Mouse (Mus musculus) kidney, postnatal 0 days (tissue): ENCODE data around the gene Clstn3. TPM values are rescaled to one million over a fixed set of nuclear protein-coding genes. Genes with fewer than 3 reads are reported as not detected.

ENCODE experiments used
- ATAC-seq: fragments of 200-750 bp; cut with Nextera tagmentation; replicated peaks from 2 replicates; pipeline ENCODE4 v1.8.0; 2017; ENCODE audit warnings: low read depth, moderate number of reproducible peaks, moderate TSS enrichment, moderate library complexity; ENCODE audit not compliant: low FRiP score
- DNase-seq: peaks from one replicate; pipeline ENCODE4 v3.0.0-alpha.2; 2016; ENCODE audit warnings: low spot score
- H3K27ac ChIP-seq: fragments of 300-500 bp; sonication (generic); 2 replicates; pipeline ENCODE4 v1.5.1; 2014; ENCODE audit warnings: mild to moderate bottlenecking
- H3K27me3 ChIP-seq: fragments of 300-500 bp; sonication (generic); 2 replicates; pipeline ENCODE4 v1.6.1; 2014; ENCODE audit warnings: low read length, mixed read lengths; ENCODE audit not compliant: insufficient read depth
- H3K36me3 ChIP-seq: fragments of 300-500 bp; sonication (generic); 2 replicates; pipeline ENCODE4 v1.6.1; 2014; ENCODE audit warnings: low read length, mixed read lengths; ENCODE audit not compliant: insufficient read depth
- H3K4me1 ChIP-seq: fragments of 300-500 bp; sonication (generic); replicated peaks from 2 replicates; pipeline ENCODE4 v1.6.1; 2014; ENCODE audit warnings: antibody characterized with exemption, low read length, mixed read lengths; ENCODE audit not compliant: insufficient read depth
- H3K4me2 ChIP-seq: fragments of 300-500 bp; sonication (generic); 2 replicates; pipeline ENCODE4 v1.6.1; 2014; ENCODE audit warnings: mild to moderate bottlenecking, low read length, moderate library complexity, mixed read lengths
- H3K4me3 ChIP-seq: fragments of 300-500 bp; sonication (generic); replicated peaks from 2 replicates; pipeline ENCODE4 v1.5.1; 2014; ENCODE audit warnings: low read depth, low read length
- H3K9ac ChIP-seq: fragments of 300-500 bp; sonication (generic); 2 replicates; pipeline ENCODE4 v1.6.1; 2014; ENCODE audit warnings: low read depth, low read length
- H3K9me3 ChIP-seq: fragments of 300-500 bp; sonication (generic); replicated peaks from 2 replicates; pipeline ENCODE4 v1.6.1; 2016; ENCODE audit warnings: low read length, inconsistent platforms, mixed read lengths
- CTCF ChIP-seq: IDR thresholded peaks from 2 replicates; pipeline ENCODE4 v1.5.1; 2016; ENCODE audit warnings: antibody characterized with exemption, low read depth, mild to moderate bottlenecking, moderate library complexity
- WGBS: fragments of 180-500 bp; shearing (Covaris S2); extraction: QIAGEN DNeasy Blood & Tissue Kit; methylation state at CpG from one replicate; pipeline ENCODE4 v1.1.7; 2014; 5-methylcytosine and 5-hydroxymethylcytosine counted together
- polyA plus RNA-seq: library from polyadenylated mRNA; unstranded; fragments of >200 nt; fragmentation: Nextera tagmentation; extraction: Ambion mirVana; gene quantifications from 2 replicates; pipeline ENCODE4 v1.2.1, GENCODE M21; 2015

The Clstn3 gene
- polyA plus RNA-seq, 1 experiment from 2014 or later: 2.5 TPM

DNA sequence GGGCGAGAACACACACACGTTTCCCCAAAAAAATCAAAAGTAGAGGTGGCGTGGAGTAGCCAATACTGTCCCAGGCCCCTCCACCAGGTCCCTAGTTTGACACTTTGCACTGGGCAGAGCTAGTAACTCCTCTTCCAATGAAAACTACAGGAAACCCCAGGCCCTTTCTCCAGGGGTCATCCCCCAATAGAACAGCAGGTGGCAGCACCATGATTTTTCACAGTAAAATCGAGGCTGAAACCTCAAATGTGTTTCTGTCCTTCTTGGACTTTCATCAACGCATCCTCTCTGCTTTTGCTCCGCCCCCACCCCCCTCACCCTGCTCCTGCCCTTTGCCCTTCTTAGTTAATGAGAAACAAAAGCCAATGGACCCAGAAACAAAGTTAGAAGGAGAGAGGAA lies 17.0 kb upstream of the Clstn3 start:
- H3K4me2 ChIP-seq: no peak overlapping the region

DNA sequence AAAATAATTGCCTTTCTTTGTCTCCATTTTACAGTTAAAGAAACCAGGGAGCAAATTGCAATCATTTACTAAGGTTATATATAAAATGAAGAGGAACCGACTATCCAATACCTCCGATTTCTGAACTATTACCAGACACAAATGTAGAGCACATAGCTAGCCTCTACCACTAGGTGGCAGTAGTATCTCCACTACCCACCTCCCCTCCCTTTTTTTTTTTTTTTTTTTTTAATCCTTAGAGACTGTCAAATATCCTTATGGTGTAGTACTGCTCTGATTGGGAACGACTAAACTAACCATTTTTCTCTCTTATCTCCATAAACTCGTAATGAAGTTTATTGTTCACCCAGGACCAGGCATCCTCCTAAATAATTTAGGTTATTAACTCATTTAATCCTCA lies 15.7 kb upstream of the Clstn3 start:
- no peak overlapping the region for H3K27ac ChIP-seq
- no peak overlapping the region for H3K9ac ChIP-seq
- DNase-seq (peak; percentile 82), ATAC-seq (no peak)
- no peak overlapping the region for H3K4me2 ChIP-seq
- no peaks in the 10 kb centered on the region for H3K9me3 ChIP-seq
- peak; percentile 77 for TF ChIP-seq CTCF
- no peaks in the 10 kb centered on the region for H3K36me3 ChIP-seq
- no peaks in the 10 kb centered on the region for H3K27me3 ChIP-seq
- H3K4me3 ChIP-seq: no peak overlapping the region
- 55% methylated on average over 4 of the region's 4 CpGs for WGBS
- 0 out of 2 replicates have a peak, but pooled peaks cover 4% of the 10 kb centered on the region for H3K4me1 ChIP-seq

More for the DNA sequence above, 17.0 kb upstream of the Clstn3 start:
- H3K36me3 ChIP-seq: no peaks in the 10 kb centered on the region
- peak; percentile 67 for ATAC-seq
- H3K9me3 ChIP-seq: no peaks in the 10 kb centered on the region
- 26% methylated on average over 6 of the region's 6 CpGs for WGBS
- peak; percentile 81 for TF ChIP-seq CTCF
- peak; percentile 73 for DNase-seq
- H3K27me3 ChIP-seq: no peaks in the 10 kb centered on the region
- H3K27ac ChIP-seq: no peak overlapping the region
- H3K9ac ChIP-seq: no peak overlapping the region
- 0 out of 2 replicates have a peak, but pooled peaks cover 6% of the 10 kb centered on the region for H3K4me1 ChIP-seq
- H3K4me3 ChIP-seq: no peak overlapping the region

DNA sequence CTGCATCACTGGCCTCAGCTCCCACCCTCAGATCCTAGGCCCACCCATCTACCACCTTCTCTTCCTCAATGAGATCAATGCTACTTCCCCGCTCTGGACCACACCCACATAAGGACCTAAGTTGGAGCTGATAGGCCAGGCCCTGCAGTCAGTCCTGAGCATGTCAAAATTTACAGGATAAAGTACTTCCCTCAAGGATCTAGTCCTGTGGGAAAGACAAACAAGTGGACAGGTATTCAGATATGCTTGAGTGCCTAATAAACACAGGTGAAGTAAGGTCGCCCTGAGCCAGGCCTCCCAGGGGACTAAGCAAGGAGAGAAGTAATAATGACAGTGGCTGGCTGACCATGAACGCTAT lies 15.0 kb upstream of the Clstn3 start:
- 88% methylated on average over 3 of the region's 3 CpGs for whole genome bisulfite sequencing
- H3K9ac ChIP-seq: no peak overlapping the region
- no peak for ATAC-seq

DNA sequence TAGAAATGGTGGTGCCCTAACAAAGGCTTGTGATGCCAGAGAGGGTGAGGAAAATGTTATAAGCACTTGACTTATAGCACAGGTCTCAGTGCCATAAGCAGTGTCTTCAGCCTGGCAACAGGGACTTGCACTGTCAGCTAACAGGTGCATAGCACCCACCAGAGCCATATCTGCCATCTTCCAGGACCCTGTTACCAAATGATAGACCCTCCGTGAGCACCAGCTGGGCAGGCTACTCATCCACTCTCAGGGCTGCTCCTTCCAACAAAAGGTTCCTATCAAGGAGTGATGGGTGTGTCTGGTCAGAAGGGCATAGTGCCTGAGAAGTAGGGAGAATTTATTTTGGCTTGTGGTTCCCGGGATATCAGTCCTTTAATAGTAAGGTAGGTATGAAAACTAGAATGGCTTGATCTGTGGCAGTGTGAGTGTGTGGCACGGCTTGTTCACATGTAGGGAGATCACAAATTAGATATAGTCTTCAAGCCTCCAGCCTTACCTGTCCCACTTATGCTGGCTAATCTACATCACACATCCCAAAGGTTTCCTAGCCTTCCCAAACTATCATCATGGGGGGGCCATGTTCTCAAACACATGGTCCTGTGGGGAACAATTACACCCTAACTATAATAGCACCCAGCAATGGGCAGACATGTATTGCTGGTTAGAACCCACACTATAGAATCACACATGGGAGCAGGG lies 14.4 kb upstream of the Clstn3 start:
- TF ChIP-seq CTCF: no peak
- Histone ChIP-seq H3K4me3 (no peak overlapping the region), H3K27ac (no peak overlapping the region), H3K36me3 (no peaks in the 10 kb centered on the region), H3K9me3 (no peaks in the 10 kb centered on the region), H3K4me1 (no peaks in the 10 kb centered on the region), H3K27me3 (no peaks in the 10 kb centered on the region), H3K9ac (no peak overlapping the region), H3K4me2 (no peak overlapping the region)
- 86% methylated on average over 3 of the region's 3 CpGs for WGBS
- DNase-seq (no peak), ATAC-seq (no peak)

More for the DNA sequence above, 15.0 kb upstream of the Clstn3 start:
- Histone ChIP-seq H3K4me3 (no peak overlapping the region), H3K4me2 (no peak overlapping the region), H3K4me1 (no peaks in the 10 kb centered on the region), H3K36me3 (no peaks in the 10 kb centered on the region), H3K27ac (no peak overlapping the region), H3K9me3 (no peaks in the 10 kb centered on the region), H3K27me3 (no peaks in the 10 kb centered on the region)
- TF ChIP-seq CTCF: no peak
- DNase-seq: no peak

DNA sequence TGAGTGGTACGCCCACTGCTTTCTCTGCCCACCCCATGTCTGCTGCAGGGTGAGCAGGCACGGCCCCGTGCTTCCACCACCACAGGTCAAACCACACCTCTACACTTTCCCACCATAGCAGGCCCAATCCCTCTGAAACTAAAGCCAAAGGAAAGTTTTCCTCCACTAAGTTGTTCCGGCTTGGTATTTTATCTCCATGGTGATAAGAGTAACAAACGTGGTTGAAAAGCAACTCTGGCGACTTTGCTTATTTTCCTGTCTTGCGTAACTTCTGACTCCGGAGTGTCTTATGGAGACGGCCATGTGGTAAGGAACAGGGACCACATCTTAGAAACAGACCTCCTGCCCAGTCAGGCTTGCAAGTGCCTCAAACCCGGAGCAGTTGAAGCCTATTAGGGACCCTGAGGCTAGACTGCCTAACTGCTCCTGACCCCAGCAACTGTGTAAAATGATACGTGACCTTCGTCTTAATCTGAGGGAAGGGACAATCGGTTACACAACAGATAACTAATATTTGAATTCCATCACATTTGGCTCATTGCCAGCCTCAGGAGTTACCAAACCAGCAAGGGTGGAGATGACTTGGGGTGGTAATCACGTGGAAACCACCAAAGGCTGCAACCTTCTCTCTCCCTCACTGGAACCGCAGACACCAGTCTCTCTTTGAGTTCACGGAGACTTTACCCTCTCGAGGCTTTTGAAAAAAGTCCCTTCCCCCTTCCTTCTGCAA lies 13.5 kb upstream of the Clstn3 start:
- 41% methylated on average over 17 of the region's 17 CpGs for WGBS
- no peak; the same call in 1 of the 2 replicates for ATAC-seq
- H3K36me3 ChIP-seq: no peaks in the 10 kb centered on the region

DNA sequence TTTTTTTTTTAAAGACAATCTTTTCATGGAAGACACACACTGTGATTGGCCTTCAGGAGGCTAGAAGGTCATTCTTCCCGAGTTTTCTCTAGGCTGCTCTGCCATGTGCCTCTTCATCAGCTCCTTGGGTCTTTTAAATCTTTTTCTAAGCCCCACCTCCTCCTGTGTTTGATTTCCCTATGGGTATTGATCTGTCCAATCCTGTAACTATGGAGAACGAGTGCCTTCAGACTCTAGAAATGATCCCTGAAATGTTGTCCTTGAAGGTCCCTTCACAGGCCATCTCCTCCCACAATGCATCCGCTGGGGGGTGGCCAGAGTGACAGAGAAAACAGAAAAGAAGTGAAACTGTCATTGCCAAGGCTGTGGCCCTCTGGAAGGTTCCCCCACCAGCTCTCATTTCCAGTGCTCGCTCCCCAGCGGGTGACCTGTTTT lies 12.6 kb upstream of the Clstn3 start:
- no peaks in the 10 kb centered on the region for H3K9me3 ChIP-seq
- no peaks in the 10 kb centered on the region for H3K4me1 ChIP-seq
- H3K4me2 ChIP-seq: no peak overlapping the region
- DNase-seq (no peak), ATAC-seq (no peak)
- H3K36me3 ChIP-seq: no peaks in the 10 kb centered on the region
- H3K27ac ChIP-seq: 0 out of 2 replicates have a peak overlapping the region, but pooled peaks have one; percentile 13
- H3K4me3 ChIP-seq: no peak overlapping the region
- WGBS: 45% methylated on average over 5 of the region's 5 CpGs
- no peaks in the 10 kb centered on the region for H3K27me3 ChIP-seq
- H3K9ac ChIP-seq: no peak overlapping the region
- no peak for TF ChIP-seq CTCF

More for the DNA sequence above, 13.5 kb upstream of the Clstn3 start:
- TF ChIP-seq CTCF: no peak
- H3K4me3 ChIP-seq: no peak overlapping the region
- H3K9me3 ChIP-seq: no peaks in the 10 kb centered on the region
- no peak overlapping the region for H3K4me2 ChIP-seq
- peak; percentile 60 for DNase-seq
- no peak overlapping the region for H3K9ac ChIP-seq
- no peaks in the 10 kb centered on the region for H3K4me1 ChIP-seq
- H3K27ac ChIP-seq: 0 out of 2 replicates have a peak overlapping the region, but pooled peaks have one; percentile 13
- no peaks in the 10 kb centered on the region for H3K27me3 ChIP-seq
